Mouse (Mus musculus) heart, adult 8-10 months (tissue): ENCODE results near the gene Gm4756. TPM values are rescaled to one million over a fixed set of nuclear protein-coding genes. Genes with fewer than 3 reads are reported as not detected.
"Not testable (repeated sequence)": the region's sequence is repeated elsewhere in the genome, so short reads cannot be mapped to it uniquely, and the experiment has no call there.

Experiments used
- DNase-seq: peaks from one replicate; pipeline ENCODE4 v3.0.0; 2022; ENCODE audit warnings: low spot score
- total RNA-seq, 4 experiments: library from RNA; stranded (reverse); gene quantifications; 2 replicates each; pipeline ENCODE4 v1.2.4; 2022

Gene Gm4756
- not detected for total RNA-seq

- no peak for DNase-seq
Observed at GRCm38 (mm10) chr12:72649611-72650330, at the start of gene Gm4756. Gene Gm4756 (minus strand): TSS chr12:72649661.

- peak; percentile 6 for DNase-seq
Observed at GRCm38 (mm10) chr12:72694901-72695463, 45.5 kb upstream of the Gm4756 start.

GRCm38 (mm10) chr12:72694438-72694837 lies 45.0 kb upstream of the Gm4756 start:
- no peak for DNase-seq

GRCm38 (mm10) chr12:72693895-72694294 lies 44.4 kb upstream of the Gm4756 start:
- peak; percentile 55 for DNase-seq

- not testable (repeated sequence) for DNase-seq
Observed at GRCm38 (mm10) chr12:72688281-72688680, 38.8 kb upstream of the Gm4756 start.

GRCm38 (mm10) chr12:72687741-72688140 lies 38.3 kb upstream of the Gm4756 start:
- not testable (repeated sequence) for DNase-seq

GRCm38 (mm10) chr12:72686566-72686965 lies 37.1 kb upstream of the Gm4756 start:
- not testable (repeated sequence) for DNase-seq

GRCm38 (mm10) chr12:72683612-72684011 lies 34.2 kb upstream of the Gm4756 start:
- DNase-seq = no peak

- DNase-seq = no peak
Observed at GRCm38 (mm10) chr12:72682511-72683282, 33.2 kb upstream of the Gm4756 start.

- no peak for DNase-seq
Observed at GRCm38 (mm10) chr12:72681919-72682318, 32.5 kb upstream of the Gm4756 start.

GRCm38 (mm10) chr12:72679635-72680034 lies 30.2 kb upstream of the Gm4756 start:
- no peak for DNase-seq

GRCm38 (mm10) chr12:72674820-72675219 lies 25.4 kb upstream of the Gm4756 start:
- no peak for DNase-seq

GRCm38 (mm10) chr12:72674079-72674797 lies 24.8 kb upstream of the Gm4756 start:
- no peak for DNase-seq

- DNase-seq = no peak
Observed at GRCm38 (mm10) chr12:72671516-72672135, 22.2 kb upstream of the Gm4756 start.

GRCm38 (mm10) chr12:72670921-72671320 lies 21.5 kb upstream of the Gm4756 start:
- DNase-seq = no peak

GRCm38 (mm10) chr12:72667868-72668469 lies 18.5 kb upstream of the Gm4756 start:
- no peak for DNase-seq

- DNase-seq = no peak
Observed at GRCm38 (mm10) chr12:72666015-72666414, 16.6 kb upstream of the Gm4756 start.

- DNase-seq = peak; percentile 93
Observed at GRCm38 (mm10) chr12:72664735-72665337, 15.4 kb upstream of the Gm4756 start, which contains the start of gene Dhrs7. Gene Dhrs7 (minus strand): TSS chr12:72664909.

- DNase-seq = peak; percentile 36
Observed at GRCm38 (mm10) chr12:72664020-72664734, 14.7 kb upstream of the Gm4756 start.

- no peak for DNase-seq
Observed at GRCm38 (mm10) chr12:72655775-72656174, 6.3 kb upstream of the Gm4756 start.
